Mouse (Mus musculus) common myeloid progenitor, adult 5-6 weeks (primary cell): ENCODE data around the gene Tbca. TPM values are rescaled to one million over a fixed set of nuclear protein-coding genes. Genes with fewer than 3 reads are reported as not detected.

Source experiments
- ATAC-seq: replicated peaks from 2 replicates; pipeline ENCODE4 v1.8.0; 2016; ENCODE audit warnings: low read depth, mild to moderate bottlenecking, moderate TSS enrichment, inconsistent platforms; ENCODE audit not compliant: poor library complexity, severe bottlenecking
- total RNA-seq: library from RNA; stranded (forward); fragments of 200-1000, 187-1606 nt; gene quantifications from 2 replicates; pipeline ENCODE4 v1.2.3, GENCODE M21; 2017

The Tbca gene
- total RNA-seq, 1 experiment from 2014 or later = 199 TPM

DNA sequence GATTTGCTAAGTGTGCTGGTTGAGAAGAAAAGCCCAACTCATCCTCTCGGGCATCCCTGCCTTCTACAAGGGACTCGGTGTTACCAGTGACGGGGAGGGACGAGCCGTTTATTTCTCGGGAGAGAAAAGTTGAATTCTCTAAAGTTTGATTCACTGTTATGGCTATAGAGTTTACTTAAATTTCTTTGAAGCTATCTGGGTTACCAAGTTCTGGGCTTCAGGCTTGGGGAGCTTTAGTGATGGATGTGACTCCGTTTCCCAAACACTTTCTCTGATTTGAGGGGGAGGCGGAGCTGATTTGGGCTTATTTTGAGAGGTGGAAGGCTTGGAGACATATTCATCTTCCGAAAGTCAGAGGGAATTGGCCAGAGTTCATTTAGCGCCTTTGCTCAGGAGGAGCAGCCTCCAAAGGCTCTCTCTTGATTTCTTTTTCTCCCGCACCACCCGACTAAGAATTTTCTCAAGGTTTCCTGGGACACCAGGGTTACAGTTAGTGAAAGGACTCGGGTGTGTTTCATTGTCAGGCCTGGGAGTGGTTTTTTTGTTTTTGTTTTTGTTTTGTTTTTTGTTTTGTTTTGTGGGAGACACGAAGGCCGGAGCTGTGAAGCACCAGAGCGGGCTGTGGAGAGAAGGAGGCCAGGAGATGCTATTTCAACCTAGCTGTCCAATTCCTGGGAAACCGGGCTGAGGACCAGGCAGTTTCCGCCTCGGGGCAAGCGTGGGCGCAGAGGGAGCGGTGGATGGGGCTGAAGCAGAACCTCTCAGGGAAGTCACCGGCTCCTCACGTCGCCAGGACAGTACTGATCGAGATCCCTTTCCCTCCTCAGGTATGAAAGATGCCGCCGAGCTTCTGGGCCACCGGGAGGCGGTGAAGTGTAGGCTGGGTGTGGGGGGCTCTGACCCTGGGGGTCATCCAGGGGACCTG lies 87.8 kb downstream of the Tbca start:
- ATAC-seq = no peak

DNA sequence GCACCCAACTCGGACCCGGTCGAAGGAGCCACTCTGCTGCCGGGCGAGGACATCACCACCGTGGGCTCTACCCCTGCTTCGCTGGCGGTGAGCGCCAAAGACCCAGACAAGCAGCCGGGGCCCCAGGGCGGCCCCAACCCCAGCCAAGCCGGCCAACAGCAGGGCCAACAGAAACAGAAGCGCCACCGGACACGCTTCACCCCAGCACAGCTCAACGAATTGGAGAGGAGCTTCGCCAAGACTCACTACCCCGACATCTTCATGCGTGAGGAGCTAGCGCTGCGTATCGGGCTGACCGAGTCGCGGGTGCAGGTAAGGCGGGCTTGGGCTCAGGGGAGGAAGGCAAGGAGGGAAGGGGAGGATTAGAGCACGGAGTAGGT lies 88.5 kb downstream of the Tbca start:
- no peak for ATAC-seq

GRCm38 (mm10) chr13:94877991-94878745 lies 89.5 kb downstream of the Tbca start:
- ATAC-seq = no peak

GRCm38 (mm10) chr13:94881201-94881600 lies 92.5 kb downstream of the Tbca start:
- no peak for ATAC-seq

DNA sequence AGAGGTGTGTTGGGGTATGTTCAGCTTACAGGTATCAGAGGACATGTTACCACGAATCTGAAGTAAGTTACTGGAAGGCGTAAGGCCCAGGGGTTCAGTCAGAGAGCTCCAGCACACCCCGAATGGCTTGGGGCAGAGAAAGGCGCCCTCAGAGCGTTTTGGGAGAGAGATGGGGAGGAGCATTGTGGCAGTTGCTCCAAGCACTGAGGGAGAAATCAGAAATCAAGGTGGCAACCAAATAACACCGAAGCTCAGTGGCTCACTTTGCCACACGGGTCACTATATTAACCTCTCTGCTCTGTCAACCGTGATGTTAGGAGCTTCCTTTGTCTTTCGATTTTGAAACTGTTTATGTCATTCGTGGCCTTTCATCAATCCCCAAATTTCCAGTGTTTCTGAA lies 93.5 kb downstream of the Tbca start:
- ATAC-seq = no peak

DNA sequence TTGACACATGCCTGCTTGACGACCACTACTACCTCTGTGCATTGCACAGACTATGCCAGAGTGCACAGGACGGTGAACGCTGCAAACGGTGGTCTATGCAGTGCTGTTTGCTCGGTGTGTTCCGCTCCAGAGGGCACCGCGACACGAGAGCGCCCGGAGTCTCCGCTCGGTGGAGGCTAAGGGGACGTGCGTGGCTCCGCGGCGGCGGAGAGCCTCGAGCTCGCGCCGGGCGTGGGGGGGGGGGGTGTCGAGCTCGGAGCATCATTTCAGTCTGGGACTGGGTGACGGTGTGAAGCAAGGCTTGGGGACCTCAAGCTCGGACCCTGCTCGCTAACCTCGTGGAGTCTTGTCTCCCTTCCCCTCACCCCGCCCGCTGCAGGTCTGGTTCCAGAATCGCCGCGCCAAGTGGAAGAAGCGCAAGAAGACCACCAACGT lies 94.0 kb downstream of the Tbca start:
- ATAC-seq = no peak

DNA sequence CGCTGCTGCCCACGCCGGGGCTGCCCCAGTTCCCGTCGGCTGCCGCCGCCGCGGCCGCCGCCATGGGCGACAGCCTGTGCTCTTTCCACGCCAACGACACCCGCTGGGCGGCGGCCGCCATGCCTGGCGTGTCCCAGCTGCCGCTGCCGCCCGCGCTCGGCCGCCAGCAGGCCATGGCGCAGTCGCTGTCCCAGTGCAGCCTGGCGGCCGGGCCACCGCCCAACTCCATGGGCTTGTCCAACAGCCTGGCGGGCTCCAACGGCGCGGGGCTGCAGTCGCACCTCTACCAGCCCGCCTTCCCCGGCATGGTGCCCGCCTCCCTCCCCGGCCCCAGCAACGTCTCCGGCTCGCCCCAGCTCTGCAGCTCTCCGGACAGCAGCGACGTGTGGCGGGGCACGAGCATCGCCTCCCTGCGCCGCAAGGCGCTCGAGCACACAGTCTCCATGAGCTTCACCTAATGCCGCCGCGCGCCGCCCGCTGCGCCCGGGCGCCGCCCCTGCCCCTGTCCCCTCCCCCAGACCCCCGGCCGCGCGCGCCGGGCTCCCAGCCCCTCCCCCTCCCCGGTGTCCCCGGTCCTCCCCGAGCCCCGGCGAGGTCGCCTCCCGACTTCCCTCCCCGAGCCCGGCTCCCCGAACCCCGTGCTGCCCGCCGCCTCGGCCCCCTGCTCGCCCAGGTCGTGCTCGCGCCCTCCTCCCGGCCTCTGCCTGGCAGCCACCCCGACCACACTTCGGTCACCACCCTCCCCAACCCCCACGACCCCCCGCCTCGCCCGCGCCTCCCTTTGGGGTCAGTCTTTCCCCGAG lies 94.7 kb downstream of the Tbca start:
- peak; percentile 36; the same call in 1 of the 2 replicates for ATAC-seq

- ATAC-seq = no peak
Observed at GRCm38 (mm10) chr13:94883966-94884960, 95.6 kb downstream of the Tbca start.

DNA sequence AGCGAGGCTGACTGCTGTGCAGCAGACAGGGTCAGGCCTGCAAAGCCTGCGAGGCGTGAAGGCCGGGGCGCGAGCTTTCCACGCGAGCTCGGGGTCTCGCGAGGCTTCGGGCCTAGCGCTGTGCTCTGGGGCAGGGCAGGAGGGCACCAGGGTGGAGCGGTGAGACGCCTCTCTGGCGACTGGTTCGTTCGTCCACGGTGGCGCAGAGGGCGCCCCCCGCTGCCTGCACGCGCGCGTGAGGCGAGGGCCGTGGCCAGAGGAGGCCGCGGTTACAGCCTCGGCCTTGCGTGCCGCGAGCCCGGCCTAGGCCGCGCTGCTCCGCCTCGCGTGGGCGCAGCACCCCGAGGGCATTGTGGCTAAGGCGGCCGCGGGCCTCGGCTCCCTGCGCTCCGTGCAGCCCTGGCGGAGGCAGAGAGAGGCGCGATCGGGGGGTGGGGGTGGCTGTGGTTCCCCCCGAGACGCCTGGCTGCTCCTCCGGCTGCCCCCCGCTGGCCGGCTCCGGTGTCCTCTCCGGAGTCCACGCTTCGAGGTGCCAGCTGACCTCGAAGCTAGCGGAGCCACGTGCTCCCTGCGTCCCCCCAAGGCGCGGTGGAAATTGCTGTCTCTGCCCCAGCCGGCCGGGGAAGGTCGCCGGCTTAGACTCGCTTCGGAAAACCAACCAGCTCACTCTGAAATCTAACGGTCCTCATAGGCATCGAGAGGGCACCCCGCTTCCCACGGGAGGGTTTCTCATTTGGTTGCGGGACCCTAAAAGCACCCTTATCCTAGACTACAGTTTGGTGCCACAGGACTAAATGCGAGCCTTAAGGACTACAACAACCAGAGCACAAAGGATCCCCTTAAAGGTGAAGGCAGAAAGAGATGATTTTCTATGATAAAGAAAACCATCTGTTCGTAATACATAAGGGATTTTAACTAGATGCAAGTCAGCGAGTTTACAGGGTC lies 96.9 kb downstream of the Tbca start:
- 0 out of 2 replicates have a peak, but pooled peaks have one; percentile 20 for ATAC-seq

Other genes starting within 250 kb of the Tbca start
- not detected in 2 replicates for gene Otp, start 86.7 kb downstream of the Tbca start, total RNA-seq
- 18.5 and 19.9 TPM in 2 replicates for gene Wdr41, start 187.4 kb downstream of the Tbca start, total RNA-seq